Mouse (Mus musculus): Measurements from ENCODE around the gene Syt3. TPM values are rescaled to one million over a fixed set of nuclear protein-coding genes. Genes with fewer than 3 reads are reported as not detected.

The Syt3 gene
- polyA plus RNA-seq, 1 experiment from 2014 or later: 2.9 TPM

- no peak overlapping the region for H3K9ac ChIP-seq (ENCODE audit: low read length)
- DNase-seq (ENCODE audit: low spot score) (no peak), ATAC-seq (ENCODE audit: insufficient read depth, low FRiP score, low TSS enrichment) (no peak)
- H3K4me2 ChIP-seq (ENCODE audit: low read depth): no peak overlapping the region
- H3K36me3 ChIP-seq (ENCODE audit: control insufficient read depth, insufficient read depth, low read length): no peaks in the 10 kb centered on the region
- 90% methylated on average over 4 of the region's 4 CpGs for WGBS
- no peaks in the 10 kb centered on the region for H3K27me3 ChIP-seq (ENCODE audit: control insufficient read depth, insufficient read depth, low read length)
- no peak overlapping the region for H3K27ac ChIP-seq (ENCODE audit: low read depth, low read length)
- no peaks in the 10 kb centered on the region for H3K4me1 ChIP-seq (ENCODE audit: control insufficient read depth, insufficient read depth, low read length)
- H3K9me3 ChIP-seq (ENCODE audit: control insufficient read depth, low read length): no peaks in the 10 kb centered on the region
- H3K4me3 ChIP-seq (ENCODE audit: low read depth, low read length): no peak overlapping the region
These were observed 27.2 kb downstream of the Syt3 start for GRCm38 (mm10) chr7:44411144-44411543.

DNA sequence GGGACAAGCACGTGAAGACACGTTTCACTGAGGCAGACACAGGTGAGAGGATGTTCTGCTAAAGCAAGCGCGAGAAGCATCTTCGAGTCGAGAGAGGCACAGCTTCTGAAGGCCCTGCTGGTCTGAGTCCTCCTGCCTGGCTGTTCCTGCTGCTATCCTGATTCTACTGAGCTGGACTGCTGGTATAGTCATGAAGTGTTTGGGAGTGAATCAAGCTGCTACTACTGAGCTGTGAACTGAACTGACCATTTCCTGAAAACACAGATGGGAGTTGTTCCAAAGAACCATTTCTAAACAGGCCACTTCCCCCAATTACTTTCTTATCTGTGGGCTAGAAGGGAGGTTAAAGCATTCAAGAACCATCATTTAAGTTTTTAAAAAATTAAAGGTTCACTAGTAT, 29.4 kb downstream of the Syt3 start:
- no peak overlapping the region for H3K4me2 ChIP-seq (ENCODE audit: low read depth)
- H3K4me3 ChIP-seq (ENCODE audit: low read depth, low read length): no peak overlapping the region
- no peaks in the 10 kb centered on the region for H3K4me1 ChIP-seq (ENCODE audit: control insufficient read depth, insufficient read depth, low read length)
- H3K9me3 ChIP-seq (ENCODE audit: control insufficient read depth, low read length): no peaks in the 10 kb centered on the region
- WGBS: 89% methylated on average over 6 of the region's 6 CpGs
- no peak overlapping the region for H3K9ac ChIP-seq (ENCODE audit: low read length)
- DNase-seq (ENCODE audit: low spot score) (no peak), ATAC-seq (ENCODE audit: insufficient read depth, low FRiP score, low TSS enrichment) (no peak)
- H3K27ac ChIP-seq (ENCODE audit: low read depth, low read length): no peak overlapping the region
- H3K27me3 ChIP-seq (ENCODE audit: control insufficient read depth, insufficient read depth, low read length): no peaks in the 10 kb centered on the region
- H3K36me3 ChIP-seq (ENCODE audit: control insufficient read depth, insufficient read depth, low read length): no peaks in the 10 kb centered on the region

DNA sequence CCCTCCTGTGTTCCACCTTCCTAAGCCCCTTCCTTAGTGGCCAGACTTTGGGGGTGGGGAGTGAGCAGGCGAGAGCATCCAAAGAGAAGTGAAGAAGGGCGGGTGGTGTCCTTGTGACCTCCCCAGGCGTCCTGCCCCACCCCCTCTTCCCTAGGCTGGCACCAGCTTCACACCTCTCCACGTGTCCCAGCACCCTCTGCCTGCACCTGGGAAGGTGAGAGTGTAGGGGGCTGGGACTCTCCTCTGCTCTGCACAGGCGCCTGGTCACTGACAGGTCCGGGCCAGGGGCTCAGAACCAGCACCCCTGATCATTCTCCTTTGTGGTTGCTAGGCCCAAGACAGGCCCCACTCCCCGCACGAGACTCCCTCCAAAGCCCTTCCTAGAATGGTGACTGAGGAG, 43.8 kb downstream of the Syt3 start:
- Histone ChIP-seq H3K27me3 (ENCODE audit: control insufficient read depth, insufficient read depth, low read length) (peaks cover 10% of the 10 kb centered on the region; the same call in 1 of the 2 replicates), H3K4me3 (ENCODE audit: low read depth, low read length) (no peak overlapping the region), H3K4me1 (ENCODE audit: control insufficient read depth, insufficient read depth, low read length) (peaks cover 5% of the 10 kb centered on the region), H3K9ac (ENCODE audit: low read length) (no peak overlapping the region), H3K4me2 (ENCODE audit: low read depth) (no peak overlapping the region; the same call in 1 of the 2 replicates), H3K9me3 (ENCODE audit: control insufficient read depth, low read length) (no peaks in the 10 kb centered on the region), H3K36me3 (ENCODE audit: control insufficient read depth, insufficient read depth, low read length) (no peaks in the 10 kb centered on the region), H3K27ac (ENCODE audit: low read depth, low read length) (no peak overlapping the region)
- DNase-seq (ENCODE audit: low spot score) (no peak), ATAC-seq (ENCODE audit: insufficient read depth, low FRiP score, low TSS enrichment) (no peak)
- 12% methylated on average over 8 of the region's 8 CpGs for WGBS

- peaks cover 10% of the 10 kb centered on the region; the same call in 1 of the 2 replicates for H3K27me3 ChIP-seq (ENCODE audit: control insufficient read depth, insufficient read depth, low read length)
- 1% methylated on average over 17 of the region's 38 CpGs for WGBS
- peak overlapping the region; percentile 71 for H3K4me2 ChIP-seq (ENCODE audit: low read depth)
- ATAC-seq (ENCODE audit: insufficient read depth, low FRiP score, low TSS enrichment) (peak; percentile 52; the same call in 1 of the 2 replicates), DNase-seq (ENCODE audit: low spot score) (peak; percentile 86)
- H3K9me3 ChIP-seq (ENCODE audit: control insufficient read depth, low read length): no peaks in the 10 kb centered on the region
- peak overlapping the region; percentile 85 for H3K9ac ChIP-seq (ENCODE audit: low read length)
- peaks cover 5% of the 10 kb centered on the region for H3K4me1 ChIP-seq (ENCODE audit: control insufficient read depth, insufficient read depth, low read length)
- H3K36me3 ChIP-seq (ENCODE audit: control insufficient read depth, insufficient read depth, low read length): no peaks in the 10 kb centered on the region
- peak overlapping the region; percentile 71 for H3K4me3 ChIP-seq (ENCODE audit: low read depth, low read length)
- H3K27ac ChIP-seq (ENCODE audit: low read depth, low read length): peak overlapping the region; percentile 97
These were observed 44.5 kb downstream of the Syt3 start for GRCm38 (mm10) chr7:44428171-44428950.

DNA sequence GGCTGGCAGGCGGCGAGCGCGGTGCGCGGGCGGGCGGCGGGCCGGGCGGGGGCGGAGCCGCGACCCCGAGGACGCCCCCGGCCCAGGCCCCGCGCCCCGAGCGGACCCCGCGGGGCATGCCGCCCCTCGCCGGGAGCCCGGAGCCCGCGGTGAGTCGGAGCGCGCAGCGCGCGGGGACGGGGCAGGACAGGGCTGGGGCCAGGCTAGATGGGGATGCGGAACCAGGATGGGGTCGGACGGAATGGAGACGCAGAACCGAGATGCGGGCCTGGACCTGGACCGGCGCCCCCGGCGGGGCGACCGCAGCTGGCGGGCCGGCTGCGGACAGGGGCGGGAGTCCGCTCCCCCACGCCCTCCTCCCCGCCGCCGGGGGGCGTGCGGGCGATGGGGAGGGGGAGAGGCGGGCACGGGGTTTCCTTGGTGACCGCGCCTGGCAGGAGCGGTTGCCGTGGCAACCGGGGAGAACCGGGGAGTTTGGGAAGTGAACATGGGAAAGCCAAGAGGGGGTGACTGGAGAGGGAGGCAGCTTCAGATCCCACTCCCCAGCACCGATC, 45.1 kb downstream of the Syt3 start, which contains the start of gene Lrrc4b:
Lrrc4b (plus strand) TSS at position 51 of the 554 bp plus-strand sequence.
- peak within 1 kb of the TSS; percentile 85 for H3K9ac ChIP-seq (ENCODE audit: low read length)
- peak; percentile 59 for ATAC-seq (ENCODE audit: insufficient read depth, low FRiP score, low TSS enrichment)
- peaks cover 5% of the 10 kb centered on the region for H3K4me1 ChIP-seq (ENCODE audit: control insufficient read depth, insufficient read depth, low read length)
- H3K9me3 ChIP-seq (ENCODE audit: control insufficient read depth, low read length): no peaks in the 10 kb centered on the region
- peak within 1 kb of the TSS; percentile 71 for H3K4me3 ChIP-seq (ENCODE audit: low read depth, low read length)
- no peaks in the 10 kb centered on the region for H3K36me3 ChIP-seq (ENCODE audit: control insufficient read depth, insufficient read depth, low read length)
- peak within 1 kb of the TSS; percentile 97 for H3K27ac ChIP-seq (ENCODE audit: low read depth, low read length)
- H3K27me3 ChIP-seq (ENCODE audit: control insufficient read depth, insufficient read depth, low read length): peaks cover 10% of the 10 kb centered on the region; the same call in 1 of the 2 replicates
- under 1% methylated on average over 35 of the region's 69 CpGs for WGBS
- peak within 1 kb of the TSS; percentile 71 for H3K4me2 ChIP-seq (ENCODE audit: low read depth)
- DNase-seq (ENCODE audit: low spot score): peak; percentile 92

- Histone ChIP-seq H3K36me3 (ENCODE audit: control insufficient read depth, insufficient read depth, low read length) (no peaks in the 10 kb centered on the region), H3K4me1 (ENCODE audit: control insufficient read depth, insufficient read depth, low read length) (peaks cover 5% of the 10 kb centered on the region), H3K4me2 (ENCODE audit: low read depth) (peak overlapping the region; percentile 71), H3K27me3 (ENCODE audit: control insufficient read depth, insufficient read depth, low read length) (peaks cover 10% of the 10 kb centered on the region; the same call in 1 of the 2 replicates), H3K27ac (ENCODE audit: low read depth, low read length) (peak overlapping the region; percentile 97), H3K4me3 (ENCODE audit: low read depth, low read length) (peak overlapping the region; percentile 71), H3K9me3 (ENCODE audit: control insufficient read depth, low read length) (no peaks in the 10 kb centered on the region), H3K9ac (ENCODE audit: low read length) (peak overlapping the region; percentile 85)
- DNase-seq (ENCODE audit: low spot score) (peak; percentile 66), ATAC-seq (ENCODE audit: insufficient read depth, low FRiP score, low TSS enrichment) (peak; percentile 29)
- WGBS: 1% methylated on average over 32 of the region's 32 CpGs
These were observed 45.9 kb downstream of the Syt3 start for GRCm38 (mm10) chr7:44429534-44430488.

DNA sequence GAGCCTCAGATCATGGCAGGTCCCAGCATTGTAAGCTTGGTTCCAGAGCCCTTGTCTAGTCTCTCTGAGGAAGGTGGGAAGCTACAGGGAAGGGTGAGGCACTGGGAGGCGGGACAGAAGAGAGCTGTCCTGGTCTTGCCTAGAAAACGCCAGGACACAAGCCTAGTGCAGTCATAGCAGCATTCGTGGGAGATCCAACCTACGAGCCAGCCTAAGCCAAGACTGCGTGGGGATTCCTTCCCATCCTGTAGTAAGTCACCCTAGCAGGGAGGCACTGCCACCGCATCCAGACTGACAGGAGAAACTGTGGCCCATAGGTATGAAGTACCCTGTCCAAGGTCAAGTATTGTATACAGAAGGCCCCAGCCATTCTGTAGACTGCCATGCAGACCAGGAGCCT, 48.6 kb downstream of the Syt3 start:
- Histone ChIP-seq H3K4me1 (ENCODE audit: control insufficient read depth, insufficient read depth, low read length) (peaks cover 5% of the 10 kb centered on the region), H3K27ac (ENCODE audit: low read depth, low read length) (no peak overlapping the region), H3K36me3 (ENCODE audit: control insufficient read depth, insufficient read depth, low read length) (no peaks in the 10 kb centered on the region), H3K4me2 (ENCODE audit: low read depth) (no peak overlapping the region), H3K27me3 (ENCODE audit: control insufficient read depth, insufficient read depth, low read length) (peaks cover 10% of the 10 kb centered on the region; the same call in 1 of the 2 replicates), H3K4me3 (ENCODE audit: low read depth, low read length) (no peak overlapping the region), H3K9ac (ENCODE audit: low read length) (no peak overlapping the region), H3K9me3 (ENCODE audit: control insufficient read depth, low read length) (no peaks in the 10 kb centered on the region)
- 69% methylated on average over 6 of the region's 6 CpGs for WGBS
- no peak for DNase-seq (ENCODE audit: low spot score)
- no peak for ATAC-seq (ENCODE audit: insufficient read depth, low FRiP score, low TSS enrichment)

GRCm38 (mm10) chr7:44433371-44433770, 49.5 kb downstream of the Syt3 start:
- no peak overlapping the region for H3K4me2 ChIP-seq (ENCODE audit: low read depth)
- WGBS: 3% methylated on average over 7 of the region's 7 CpGs
- H3K27me3 ChIP-seq (ENCODE audit: control insufficient read depth, insufficient read depth, low read length): peaks cover 10% of the 10 kb centered on the region; the same call in 1 of the 2 replicates
- H3K36me3 ChIP-seq (ENCODE audit: control insufficient read depth, insufficient read depth, low read length): no peaks in the 10 kb centered on the region
- ATAC-seq (ENCODE audit: insufficient read depth, low FRiP score, low TSS enrichment): 0 out of 2 replicates have a peak, but pooled peaks have one; percentile 15
- no peak overlapping the region for H3K27ac ChIP-seq (ENCODE audit: low read depth, low read length)
- H3K9me3 ChIP-seq (ENCODE audit: control insufficient read depth, low read length): no peaks in the 10 kb centered on the region
- no peak overlapping the region for H3K9ac ChIP-seq (ENCODE audit: low read length)
- DNase-seq (ENCODE audit: low spot score): peak; percentile 74
- H3K4me3 ChIP-seq (ENCODE audit: low read depth, low read length): no peak overlapping the region
- peaks cover 5% of the 10 kb centered on the region for H3K4me1 ChIP-seq (ENCODE audit: control insufficient read depth, insufficient read depth, low read length)

Measured in neural tube, embryonic 11.5 days (tissue).